Mouse (Mus musculus): ENCODE measurements at regions not wholly inside any gene's neighbourhood (a gene's known extent, or its start where the extent isn't known, plus 50 kb on each side); places are given as distances from the start of the nearest gene placed in this dataset.

- H3K4me1 ChIP-seq: no peaks in the 10 kb centered on the region
- peaks cover 8% of the 10 kb centered on the region for H3K27me3 ChIP-seq (replicated peaks)
- no peaks in the 10 kb centered on the region for H3K9me3 ChIP-seq
- no peak overlapping the region for H3K4me3 ChIP-seq (replicated peaks)
- no peaks in the 10 kb centered on the region for H3K36me3 ChIP-seq (replicated peaks; ENCODE audit: low read length)
- no peak for TF ChIP-seq GATA1 (IDR thresholded peaks at IDR 0.05; ENCODE audit: borderline replicate concordance, low read length)
- no peak for TF ChIP-seq FLI1 (IDR thresholded peaks at IDR 0.05; ENCODE audit: low read length)
Observed at GRCm38 (mm10) chr8:35979638-35980255, 214.2 kb downstream of the Gm19410 start.

- Histone ChIP-seq H3K27me3 (replicated peaks) (peaks cover 10% of the 10 kb centered on the region), H3K9me3 (no peaks in the 10 kb centered on the region), H3K36me3 (replicated peaks; ENCODE audit: low read length) (no peaks in the 10 kb centered on the region), H3K4me1 (no peaks in the 10 kb centered on the region), H3K4me3 (replicated peaks) (no peak overlapping the region)
- TF ChIP-seq GATA1 (IDR thresholded peaks at IDR 0.05; ENCODE audit: borderline replicate concordance, low read length) (no peak), FLI1 (IDR thresholded peaks at IDR 0.05; ENCODE audit: low read length) (no peak)
Observed at GRCm38 (mm10) chr8:35983083-35983482, 217.5 kb downstream of the Gm19410 start.

- Histone ChIP-seq H3K4me3 (replicated peaks) (no peak overlapping the region), H3K36me3 (replicated peaks; ENCODE audit: low read length) (no peaks in the 10 kb centered on the region), H3K9me3 (peaks cover 5% of the 10 kb centered on the region), H3K4me1 (no peaks in the 10 kb centered on the region), H3K27me3 (replicated peaks) (peaks cover 6% of the 10 kb centered on the region)
- no peak for TF ChIP-seq GATA1 (IDR thresholded peaks at IDR 0.05; ENCODE audit: borderline replicate concordance, low read length)
- no peak for TF ChIP-seq FLI1 (IDR thresholded peaks at IDR 0.05; ENCODE audit: low read length)
Observed at GRCm38 (mm10) chr8:35985152-35985689, 219.6 kb downstream of the Gm19410 start.

- no peaks in the 10 kb centered on the region for H3K36me3 ChIP-seq (replicated peaks; ENCODE audit: low read length)
- H3K4me3 ChIP-seq (replicated peaks): no peak overlapping the region
- TF ChIP-seq FLI1 (IDR thresholded peaks at IDR 0.05; ENCODE audit: low read length) (no peak), GATA1 (IDR thresholded peaks at IDR 0.05; ENCODE audit: borderline replicate concordance, low read length) (no peak)
- H3K27me3 ChIP-seq (replicated peaks): peaks cover 5% of the 10 kb centered on the region
- peaks cover 5% of the 10 kb centered on the region for H3K9me3 ChIP-seq
- H3K4me1 ChIP-seq: no peaks in the 10 kb centered on the region
Observed at GRCm38 (mm10) chr8:35987327-35987726, 221.7 kb downstream of the Gm19410 start.

- Histone ChIP-seq H3K4me1 (no peaks in the 10 kb centered on the region), H3K27me3 (replicated peaks) (no peaks in the 10 kb centered on the region), H3K36me3 (replicated peaks; ENCODE audit: low read length) (no peaks in the 10 kb centered on the region), H3K9me3 (peaks cover 10% of the 10 kb centered on the region), H3K4me3 (replicated peaks) (no peak overlapping the region)
- TF ChIP-seq GATA1 (IDR thresholded peaks at IDR 0.05; ENCODE audit: borderline replicate concordance, low read length): no peak
- no peak for TF ChIP-seq FLI1 (IDR thresholded peaks at IDR 0.05; ENCODE audit: low read length)
Observed at GRCm38 (mm10) chr8:35991013-35991412, 225.4 kb downstream of the Gm19410 start.

GRCm38 (mm10) chr8:35991936-35992603 lies 226.5 kb downstream of the Gm19410 start:
- H3K36me3 ChIP-seq (replicated peaks; ENCODE audit: low read length): no peaks in the 10 kb centered on the region
- H3K4me1 ChIP-seq: no peaks in the 10 kb centered on the region
- H3K27me3 ChIP-seq (replicated peaks): no peaks in the 10 kb centered on the region
- H3K4me3 ChIP-seq (replicated peaks): no peak overlapping the region
- H3K9me3 ChIP-seq: peaks cover 10% of the 10 kb centered on the region
- TF ChIP-seq GATA1 (IDR thresholded peaks at IDR 0.05; ENCODE audit: borderline replicate concordance, low read length): no peak
- no peak for TF ChIP-seq FLI1 (IDR thresholded peaks at IDR 0.05; ENCODE audit: low read length)

GRCm38 (mm10) chr8:35996330-35997077 lies 230.9 kb downstream of the Gm19410 start:
- Histone ChIP-seq H3K9me3 (peaks cover 5% of the 10 kb centered on the region), H3K36me3 (replicated peaks; ENCODE audit: low read length) (no peaks in the 10 kb centered on the region), H3K27me3 (replicated peaks) (peaks cover 6% of the 10 kb centered on the region), H3K4me3 (replicated peaks) (no peak overlapping the region), H3K4me1 (no peaks in the 10 kb centered on the region)
- no peak for TF ChIP-seq FLI1 (IDR thresholded peaks at IDR 0.05; ENCODE audit: low read length)
- no peak for TF ChIP-seq GATA1 (IDR thresholded peaks at IDR 0.05; ENCODE audit: borderline replicate concordance, low read length)

- H3K36me3 ChIP-seq (replicated peaks; ENCODE audit: low read length): no peaks in the 10 kb centered on the region
- H3K9me3 ChIP-seq: peaks cover 10% of the 10 kb centered on the region
- no peaks in the 10 kb centered on the region for H3K4me1 ChIP-seq
- no peak for TF ChIP-seq FLI1 (IDR thresholded peaks at IDR 0.05; ENCODE audit: low read length)
- no peak for TF ChIP-seq GATA1 (IDR thresholded peaks at IDR 0.05; ENCODE audit: borderline replicate concordance, low read length)
- peaks cover 8% of the 10 kb centered on the region for H3K27me3 ChIP-seq (replicated peaks)
- no peak overlapping the region for H3K4me3 ChIP-seq (replicated peaks)
Observed at GRCm38 (mm10) chr8:35999584-35999983, 234.0 kb downstream of the Gm19410 start.

GRCm38 (mm10) chr8:36004387-36004786 lies 238.8 kb downstream of the Gm19410 start:
- Histone ChIP-seq H3K36me3 (replicated peaks; ENCODE audit: low read length) (no peaks in the 10 kb centered on the region), H3K4me1 (no peaks in the 10 kb centered on the region), H3K27me3 (replicated peaks) (peaks cover 9% of the 10 kb centered on the region), H3K9me3 (peaks cover 13% of the 10 kb centered on the region), H3K4me3 (replicated peaks) (no peak overlapping the region)
- TF ChIP-seq GATA1 (IDR thresholded peaks at IDR 0.05; ENCODE audit: borderline replicate concordance, low read length) (no peak), FLI1 (IDR thresholded peaks at IDR 0.05; ENCODE audit: low read length) (no peak)
